Mouse (Mus musculus): ENCODE measurements at regions not wholly inside any gene's neighbourhood (a gene's known extent, or its start where the extent isn't known, plus 50 kb on each side); places are given as distances from the start of the nearest gene placed in this dataset.

DNA sequence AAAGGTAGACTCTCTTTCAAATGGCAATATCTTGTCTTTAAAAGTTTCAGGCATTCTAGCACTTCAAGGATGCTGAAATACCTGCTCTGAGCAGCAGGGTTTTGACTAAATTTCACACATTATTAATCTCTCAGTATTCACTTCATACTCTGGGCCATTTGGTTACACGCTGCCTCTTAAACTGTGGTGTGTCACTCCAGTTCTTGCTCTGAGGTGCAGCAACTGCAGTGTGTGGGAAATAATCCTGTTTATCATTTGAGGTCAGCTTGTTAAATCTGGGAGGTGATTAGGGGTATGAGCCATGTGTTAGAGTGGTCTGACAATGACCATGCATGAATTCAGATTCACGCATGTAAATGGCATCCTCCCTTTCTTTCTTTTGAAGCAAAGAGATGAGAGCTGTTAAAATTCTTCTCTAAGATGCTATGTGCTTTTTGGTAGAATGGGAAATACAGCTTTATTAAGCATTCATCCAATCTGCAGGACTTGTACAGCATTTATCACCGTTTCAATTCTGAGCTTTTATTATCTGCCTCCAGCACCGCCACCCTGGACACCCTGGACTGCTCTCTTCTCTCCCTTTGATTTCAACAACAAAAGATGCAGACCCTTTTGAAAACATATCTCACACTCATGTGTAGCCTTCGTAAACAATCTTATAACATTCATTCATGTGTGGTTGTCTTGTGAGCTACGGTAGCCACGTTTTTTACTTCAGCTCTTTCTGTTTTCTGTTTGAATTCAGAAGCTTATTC, 362.4 kb upstream of the Gm38303 start:
- no peak for ATAC-seq (ENCODE audit: insufficient number of reproducible peaks, low FRiP score, low TSS enrichment)

GRCm38 (mm10) chr3:10685501-10685951, 350.0 kb upstream of the Gm38303 start:
- ATAC-seq (ENCODE audit: insufficient number of reproducible peaks, low FRiP score, low TSS enrichment), result peak; percentile 39; the same call in 1 of the 2 replicates

DNA sequence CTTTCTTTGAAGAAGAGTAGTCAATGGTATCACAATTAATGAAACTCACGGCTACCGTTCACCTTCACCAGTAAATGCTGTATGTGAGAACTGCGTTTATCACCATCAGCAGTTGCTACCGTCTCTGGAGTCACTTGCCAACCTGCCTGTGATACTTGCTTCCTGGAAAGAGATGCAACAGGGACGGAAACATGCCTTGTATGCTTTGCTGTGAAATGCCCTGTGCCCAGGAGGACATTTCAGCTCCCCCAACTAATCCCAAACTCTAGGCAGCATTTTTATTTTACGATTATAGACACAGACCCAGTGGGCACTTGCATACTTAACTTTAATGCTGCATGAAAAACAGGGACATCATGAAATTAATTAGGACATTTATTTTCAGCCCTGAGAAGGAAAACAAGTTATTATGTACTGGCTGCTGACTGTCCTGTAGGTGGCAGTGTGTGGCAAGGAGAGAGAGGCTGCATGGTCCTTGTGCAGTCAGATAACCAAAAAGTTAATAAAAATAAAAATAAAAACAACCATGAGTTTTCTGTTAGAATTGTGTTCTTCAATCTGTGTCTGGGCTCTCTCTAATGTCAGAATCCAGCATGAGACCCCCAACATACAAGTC, 349.5 kb upstream of the Gm38303 start:
- peak; percentile 80; the same call in 1 of the 2 replicates for ATAC-seq (ENCODE audit: insufficient number of reproducible peaks, low FRiP score, low TSS enrichment)

DNA sequence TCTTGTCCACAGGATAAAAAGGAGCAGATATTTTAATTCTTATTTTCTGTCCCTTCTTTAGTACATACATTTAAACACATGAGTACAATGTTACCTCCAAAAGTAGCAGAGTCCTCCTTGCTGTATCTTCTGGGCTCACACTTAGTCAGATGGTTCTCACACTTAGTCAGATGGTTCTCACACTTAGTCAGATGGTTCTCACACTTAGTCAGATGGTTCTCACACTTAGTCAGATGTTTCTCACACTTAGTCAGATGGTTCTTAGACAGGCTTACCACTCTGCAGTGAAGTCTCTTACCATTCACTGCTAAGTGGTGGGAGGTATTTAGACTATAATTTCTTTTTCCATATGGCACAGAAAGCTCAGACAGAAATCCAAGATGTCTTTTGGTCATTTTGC, 346.5 kb upstream of the Gm38303 start:
- no peak for ATAC-seq (ENCODE audit: insufficient number of reproducible peaks, low FRiP score, low TSS enrichment)

- ATAC-seq (ENCODE audit: insufficient number of reproducible peaks, low FRiP score, low TSS enrichment), result no peak
Measured at GRCm38 (mm10) chr3:10647975-10648511, 312.6 kb upstream of the Gm38303 start.
